Mouse (Mus musculus): Measurements from ENCODE around the gene Slco1c1.

GRCm38 (mm10) chr6:141501171-141501570 is 23.0 kb upstream of the Slco1c1 start:
- no peak for TF ChIP-seq CTCF (IDR thresholded peaks at IDR 0.05; ENCODE audit: low read depth)
- TF ChIP-seq EP300 (IDR thresholded peaks at IDR 0.05; ENCODE audit: low read depth), result no peak
